Mouse (Mus musculus) heart, postnatal 0 days (tissue): ENCODE measurements around the gene Ubxn10.

ENCODE experiments used
- CTCF ChIP-seq: IDR thresholded peaks from 2 replicates; pipeline ENCODE4 v1.5.1; 2016; ENCODE audit warnings: antibody characterized with exemption, control low read depth, low read depth
- EP300 ChIP-seq: IDR thresholded peaks from 2 replicates; pipeline ENCODE4 v1.6.1; 2016; ENCODE audit warnings: antibody characterized with exemption, low read depth

DNA sequence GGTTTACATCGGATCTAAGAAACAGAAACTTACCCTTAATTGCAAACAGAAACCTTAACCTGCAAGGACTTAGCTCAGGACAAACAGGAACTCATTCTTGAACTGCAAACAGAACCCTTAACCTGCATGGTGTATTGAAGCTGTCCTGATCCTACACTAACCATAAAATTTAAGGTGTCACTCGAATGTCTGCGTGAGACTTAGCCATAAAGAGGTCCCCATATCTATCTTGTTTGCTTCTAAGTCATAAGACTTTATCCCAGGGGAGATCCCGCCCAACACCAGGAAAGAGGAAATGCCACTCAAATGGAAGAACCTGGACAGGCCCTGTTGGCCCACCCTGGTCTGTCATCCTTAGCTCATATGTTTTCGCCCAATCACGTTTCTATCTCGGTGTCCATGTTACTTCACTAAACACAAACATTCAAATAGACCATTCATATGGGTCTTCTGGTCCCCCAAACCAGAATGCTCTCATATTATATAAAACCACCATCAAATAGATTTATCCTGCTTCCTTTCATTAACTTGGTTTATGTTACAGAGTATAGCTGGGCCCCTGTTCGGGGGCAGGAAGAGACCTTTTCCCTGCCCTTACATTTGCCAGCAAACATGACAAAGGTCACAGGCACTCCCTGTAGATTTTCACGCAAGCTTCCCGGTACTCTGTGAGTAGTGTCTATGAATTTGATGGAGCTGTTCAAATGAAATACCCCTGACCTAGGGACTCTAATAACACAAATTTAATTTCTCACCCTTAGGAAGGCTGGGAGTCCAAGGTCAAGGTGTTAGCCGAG is 66.7 kb downstream of the Ubxn10 start:
- no peak for TF ChIP-seq CTCF
- no peak for TF ChIP-seq EP300
